Mouse (Mus musculus): ENCODE data around the gene Aqp7. TPM values are rescaled to one million over a fixed set of nuclear protein-coding genes. Genes with fewer than 3 reads are reported as not detected.
A peak's percentile ranks its signal among the peaks of the same experiment; 100 is the strongest.
"Not testable (repeated sequence)": the region's sequence is repeated elsewhere in the genome, so short reads cannot be mapped to it uniquely, and the experiment has no call there.

Gene Aqp7
- polyA plus RNA-seq, 1 experiment from 2014 or later = not detected

DNA sequence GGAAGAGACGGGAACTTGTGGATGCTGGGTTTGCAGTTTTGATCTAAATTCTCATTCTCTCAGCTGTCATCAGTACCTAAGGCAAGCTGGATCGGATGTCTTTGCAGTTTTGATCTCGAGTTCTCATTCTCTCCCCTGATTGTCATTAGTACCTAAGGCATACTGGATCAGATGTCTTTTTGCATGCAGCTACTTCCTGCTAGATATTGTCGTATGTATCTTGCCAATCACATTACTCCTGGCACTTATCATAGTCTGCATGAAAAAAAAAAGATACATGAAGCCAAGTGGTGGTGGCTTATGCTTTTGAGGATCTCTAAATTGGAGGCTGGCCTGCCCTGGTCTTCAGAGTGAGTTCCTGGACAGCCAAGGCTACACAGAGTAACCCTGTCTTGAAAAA lies 36.9 kb upstream of the Aqp7 start:
- Histone ChIP-seq H3K9ac (no peak overlapping the region), H3K27ac (no peak overlapping the region), H3K4me2 (replicated peaks) (no peak overlapping the region), H3K4me3 (no peak overlapping the region), H3K27me3 (no peaks in the 10 kb centered on the region), H3K9me3 (no peaks in the 10 kb centered on the region), H3K4me1 (no peaks in the 10 kb centered on the region), H3K36me3 (no peaks in the 10 kb centered on the region)
- ATAC-seq (ENCODE audit: insufficient number of reproducible peaks, insufficient read depth, low FRiP score, low TSS enrichment) = no peak
- 81% methylated on average over 4 of the region's 4 CpGs for WGBS

DNA sequence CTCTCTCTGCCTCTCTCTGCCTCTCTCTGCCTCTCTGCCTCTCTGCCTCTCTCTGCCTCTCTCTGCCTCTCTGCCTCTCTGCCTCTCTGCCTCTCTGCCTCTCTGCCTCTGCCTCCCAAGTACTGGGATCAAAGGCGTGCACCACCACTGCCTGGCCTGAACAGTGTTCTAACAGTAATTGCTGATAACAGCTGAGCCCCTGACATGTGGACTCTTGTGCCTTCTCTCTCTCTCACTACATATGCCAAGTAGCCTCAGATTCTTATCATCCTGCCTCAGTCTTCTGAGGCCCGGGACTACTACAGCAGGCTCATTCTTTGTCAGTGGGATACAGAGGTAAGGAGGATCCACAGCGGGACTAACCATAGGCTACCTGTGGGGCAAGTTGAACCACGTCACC lies 34.9 kb upstream of the Aqp7 start:
- 66% methylated on average over 4 of the region's 4 CpGs for WGBS
- not testable (repeated sequence) for H3K27ac ChIP-seq; H3K4me3 ChIP-seq; H3K9me3 ChIP-seq; H3K36me3 ChIP-seq; H3K27me3 ChIP-seq; H3K4me2 ChIP-seq (replicated peaks); ATAC-seq (ENCODE audit: insufficient number of reproducible peaks, insufficient read depth, low FRiP score, low TSS enrichment); H3K9ac ChIP-seq; H3K4me1 ChIP-seq

DNA sequence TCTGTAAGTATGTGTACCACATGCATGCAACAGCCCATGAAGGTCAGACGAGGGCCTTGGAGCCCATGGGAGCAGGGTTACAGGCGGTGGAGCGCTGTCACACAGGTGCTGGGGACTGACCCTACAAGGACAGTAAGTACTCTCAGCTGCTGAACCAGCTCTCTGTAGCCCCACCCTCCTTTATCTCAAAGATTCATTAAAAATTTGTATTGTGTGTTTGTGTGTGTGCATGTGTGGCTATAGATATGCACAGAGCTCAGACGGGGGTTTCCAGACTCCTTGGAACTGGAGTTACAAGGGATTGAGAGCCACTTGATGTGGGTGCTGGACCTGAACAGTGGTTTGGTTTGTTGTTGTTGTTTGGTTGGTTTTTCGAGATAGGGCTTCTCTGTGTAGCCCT lies 33.8 kb upstream of the Aqp7 start:
- Histone ChIP-seq H3K4me1 (no peaks in the 10 kb centered on the region), H3K9me3 (no peaks in the 10 kb centered on the region), H3K27ac (no peak overlapping the region), H3K27me3 (no peaks in the 10 kb centered on the region), H3K4me2 (replicated peaks) (no peak overlapping the region), H3K9ac (no peak overlapping the region), H3K4me3 (no peak overlapping the region), H3K36me3 (no peaks in the 10 kb centered on the region)
- no peak for ATAC-seq (ENCODE audit: insufficient number of reproducible peaks, insufficient read depth, low FRiP score, low TSS enrichment)
- WGBS = 81% methylated on average over 5 of the region's 5 CpGs

DNA sequence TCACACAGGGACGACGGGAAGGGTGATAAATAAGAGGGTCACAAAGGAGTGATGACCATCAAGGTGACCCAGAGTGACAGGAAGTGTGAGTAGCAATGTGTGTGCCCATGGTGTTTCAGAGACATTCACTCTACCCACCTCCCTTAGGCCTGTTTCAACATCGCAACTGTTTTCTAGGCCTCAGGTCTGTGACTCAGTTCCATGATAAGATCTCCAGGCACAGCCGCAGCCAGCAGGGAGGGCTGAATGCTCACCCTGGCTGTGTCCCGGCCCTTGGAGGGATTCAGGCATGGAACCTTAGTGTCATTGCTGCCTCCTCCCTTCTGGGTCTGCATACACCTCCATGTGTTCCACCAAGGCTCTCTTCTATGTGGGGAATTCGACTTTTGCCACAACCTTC lies 30.8 kb upstream of the Aqp7 start:
- H3K4me1 ChIP-seq = no peaks in the 10 kb centered on the region
- H3K4me2 ChIP-seq (replicated peaks) = no peak overlapping the region
- H3K27me3 ChIP-seq = no peaks in the 10 kb centered on the region
- H3K27ac ChIP-seq = no peak overlapping the region
- no peak overlapping the region for H3K4me3 ChIP-seq
- no peaks in the 10 kb centered on the region for H3K36me3 ChIP-seq
- H3K9ac ChIP-seq = no peak overlapping the region
- ATAC-seq (ENCODE audit: insufficient number of reproducible peaks, insufficient read depth, low FRiP score, low TSS enrichment) = no peak
- 70% methylated on average over 6 of the region's 6 CpGs for WGBS
- H3K9me3 ChIP-seq = no peaks in the 10 kb centered on the region

DNA sequence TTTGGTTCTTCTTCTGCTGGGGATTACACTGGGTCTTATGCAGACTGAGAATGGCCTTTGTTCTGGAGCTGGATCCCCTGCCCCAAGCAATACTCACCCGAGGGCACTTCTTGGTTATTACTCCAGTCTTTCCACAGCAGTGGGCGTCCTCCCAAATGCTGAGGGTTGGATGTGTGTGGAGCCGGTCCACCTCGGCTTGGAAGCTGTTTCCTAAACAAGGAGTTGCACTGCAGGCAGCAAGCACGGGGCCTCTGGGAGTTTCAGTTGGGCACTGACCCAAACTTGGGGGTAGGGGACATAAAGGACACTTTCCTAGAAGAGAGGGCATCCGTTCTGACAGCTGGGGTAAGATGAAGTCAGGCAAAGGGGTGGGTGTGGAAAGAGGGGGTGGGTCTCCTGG lies 26.5 kb upstream of the Aqp7 start:
- Histone ChIP-seq H3K4me1 (no peaks in the 10 kb centered on the region), H3K27me3 (no peaks in the 10 kb centered on the region), H3K4me2 (replicated peaks) (no peak overlapping the region), H3K9ac (no peak overlapping the region), H3K27ac (no peak overlapping the region), H3K9me3 (no peaks in the 10 kb centered on the region), H3K36me3 (no peaks in the 10 kb centered on the region), H3K4me3 (no peak overlapping the region)
- no peak for ATAC-seq (ENCODE audit: insufficient number of reproducible peaks, insufficient read depth, low FRiP score, low TSS enrichment)
- 73% methylated on average over 6 of the region's 6 CpGs for WGBS

DNA sequence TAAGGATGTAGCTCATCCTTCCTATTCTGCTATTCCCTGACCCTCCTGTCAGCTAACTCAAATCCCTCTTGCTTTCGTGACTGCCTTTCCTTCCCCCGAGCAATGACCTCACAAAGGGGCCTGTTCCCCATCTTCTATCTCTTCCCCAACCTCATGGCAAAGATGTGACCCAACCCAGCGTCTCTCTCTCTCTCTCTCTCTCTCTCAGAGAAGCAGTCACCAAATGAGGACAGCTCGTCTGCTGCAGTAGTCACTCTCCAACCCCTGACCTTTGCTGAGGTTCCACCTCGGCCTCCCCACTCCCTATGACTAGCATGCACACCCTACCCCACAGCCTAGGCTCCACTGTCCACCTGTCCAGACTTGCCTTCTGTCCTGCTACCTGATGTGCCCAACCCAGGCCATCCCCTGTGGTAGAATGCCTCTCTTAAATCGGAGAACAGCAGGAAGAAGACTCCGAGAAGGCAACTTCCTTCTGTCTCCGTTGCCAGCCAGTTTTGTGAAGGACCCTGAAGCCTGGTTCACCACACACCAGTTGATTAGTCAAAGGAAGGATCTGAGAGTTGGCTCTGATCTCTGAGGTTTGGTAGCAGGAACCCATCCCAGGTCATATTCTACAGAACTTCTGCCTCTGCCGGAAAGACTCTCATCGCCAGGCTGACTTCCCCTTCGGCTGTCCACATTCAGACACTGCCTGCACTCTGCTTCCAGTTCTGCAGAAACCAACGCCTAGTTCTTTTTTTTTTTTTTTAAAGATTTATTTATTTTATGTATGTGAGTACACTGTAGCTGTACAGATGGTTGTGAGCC lies 25.3 kb upstream of the Aqp7 start:
- no peak overlapping the region for H3K4me2 ChIP-seq (replicated peaks)
- 79% methylated on average over 12 of the region's 12 CpGs for WGBS

DNA sequence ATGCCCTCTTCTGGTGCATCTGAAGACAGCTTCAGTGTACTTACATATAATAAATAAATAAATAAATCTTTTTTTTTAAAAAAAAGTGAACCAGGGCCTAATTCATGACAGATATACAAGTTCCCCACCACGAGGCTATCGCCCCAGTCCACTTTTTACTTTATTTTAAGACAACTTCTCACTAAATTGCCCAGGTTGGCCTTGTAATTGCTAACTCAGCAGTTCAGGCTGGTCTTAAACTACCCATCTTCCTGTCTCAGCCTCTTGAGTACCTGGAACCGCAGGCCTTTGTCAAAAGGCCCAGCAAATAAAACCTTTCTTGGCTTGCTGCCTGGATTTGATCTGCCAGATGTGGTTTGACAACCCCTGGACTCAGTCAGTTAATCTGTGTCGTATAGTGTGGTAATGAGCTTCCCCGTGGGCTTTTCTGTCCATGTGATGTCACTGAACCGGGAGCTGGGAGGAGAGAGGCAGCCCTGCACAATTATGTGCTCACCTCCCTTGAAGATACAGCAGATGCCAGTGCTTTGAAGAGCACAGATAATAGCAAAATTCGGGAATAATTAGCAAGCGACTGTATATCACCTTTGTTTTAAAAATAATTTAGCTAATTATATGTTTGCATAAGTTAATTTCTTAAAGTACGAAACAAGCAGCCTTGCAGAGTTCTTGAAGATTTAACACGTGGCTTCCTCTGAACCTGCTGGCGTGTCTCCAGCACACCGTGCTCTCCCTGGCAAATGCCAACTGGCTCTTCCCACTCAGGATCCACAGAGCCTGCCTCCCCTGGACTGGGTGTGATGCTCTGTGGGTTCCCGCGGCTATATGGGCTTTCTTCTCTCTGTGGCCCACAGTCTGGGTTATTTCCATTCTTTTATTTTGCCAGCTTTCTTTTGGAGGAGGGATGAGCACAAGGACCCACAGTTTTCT lies 23.8 kb upstream of the Aqp7 start:
- WGBS = 69% methylated on average over 14 of the region's 14 CpGs
- H3K4me1 ChIP-seq = no peaks in the 10 kb centered on the region
- H3K9ac ChIP-seq = no peak overlapping the region
- no peaks in the 10 kb centered on the region for H3K9me3 ChIP-seq
- no peaks in the 10 kb centered on the region for H3K36me3 ChIP-seq
- no peak overlapping the region for H3K4me2 ChIP-seq (replicated peaks)
- no peak overlapping the region for H3K27ac ChIP-seq
- ATAC-seq (ENCODE audit: insufficient number of reproducible peaks, insufficient read depth, low FRiP score, low TSS enrichment) = no peak
- no peaks in the 10 kb centered on the region for H3K27me3 ChIP-seq
- H3K4me3 ChIP-seq = no peak overlapping the region

More for the DNA sequence above, 25.3 kb upstream of the Aqp7 start:
- Histone ChIP-seq H3K4me1 (no peaks in the 10 kb centered on the region), H3K9ac (no peak overlapping the region), H3K36me3 (no peaks in the 10 kb centered on the region), H3K27ac (no peak overlapping the region), H3K4me3 (no peak overlapping the region), H3K9me3 (no peaks in the 10 kb centered on the region), H3K27me3 (no peaks in the 10 kb centered on the region)
- ATAC-seq (ENCODE audit: insufficient number of reproducible peaks, insufficient read depth, low FRiP score, low TSS enrichment) = no peak

DNA sequence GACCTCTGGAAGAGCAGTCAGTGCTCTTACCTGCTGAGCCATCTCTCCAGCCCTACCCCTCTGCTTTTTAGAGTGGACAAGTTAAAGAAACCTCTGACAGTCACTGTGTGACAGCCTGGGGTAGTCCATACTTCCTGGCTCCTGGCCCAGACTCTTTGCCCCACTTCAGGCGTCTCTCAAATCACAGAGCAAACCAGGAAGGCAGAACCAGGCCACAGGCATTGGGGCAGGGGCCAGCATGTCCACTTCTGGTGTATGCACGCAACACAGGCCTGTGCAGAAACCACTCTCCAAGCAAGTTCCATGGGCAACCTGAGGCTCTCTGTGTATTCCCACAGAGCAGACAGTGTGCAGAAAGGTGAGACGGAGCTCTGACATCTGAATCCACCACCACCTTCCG lies 17.3 kb upstream of the Aqp7 start:
- H3K4me3 ChIP-seq = no peak overlapping the region
- H3K9me3 ChIP-seq = no peaks in the 10 kb centered on the region
- H3K4me2 ChIP-seq (replicated peaks) = no peak overlapping the region
- ATAC-seq (ENCODE audit: insufficient number of reproducible peaks, insufficient read depth, low FRiP score, low TSS enrichment) = no peak
- 0 out of 2 replicates have a peak, but pooled peaks cover 6% of the 10 kb centered on the region for H3K4me1 ChIP-seq
- no peak overlapping the region for H3K27ac ChIP-seq
- no peaks in the 10 kb centered on the region for H3K36me3 ChIP-seq
- 86% methylated on average over 4 of the region's 4 CpGs for WGBS
- 0 out of 2 replicates have a peak, but pooled peaks cover 3% of the 10 kb centered on the region for H3K27me3 ChIP-seq
- no peak overlapping the region for H3K9ac ChIP-seq

DNA sequence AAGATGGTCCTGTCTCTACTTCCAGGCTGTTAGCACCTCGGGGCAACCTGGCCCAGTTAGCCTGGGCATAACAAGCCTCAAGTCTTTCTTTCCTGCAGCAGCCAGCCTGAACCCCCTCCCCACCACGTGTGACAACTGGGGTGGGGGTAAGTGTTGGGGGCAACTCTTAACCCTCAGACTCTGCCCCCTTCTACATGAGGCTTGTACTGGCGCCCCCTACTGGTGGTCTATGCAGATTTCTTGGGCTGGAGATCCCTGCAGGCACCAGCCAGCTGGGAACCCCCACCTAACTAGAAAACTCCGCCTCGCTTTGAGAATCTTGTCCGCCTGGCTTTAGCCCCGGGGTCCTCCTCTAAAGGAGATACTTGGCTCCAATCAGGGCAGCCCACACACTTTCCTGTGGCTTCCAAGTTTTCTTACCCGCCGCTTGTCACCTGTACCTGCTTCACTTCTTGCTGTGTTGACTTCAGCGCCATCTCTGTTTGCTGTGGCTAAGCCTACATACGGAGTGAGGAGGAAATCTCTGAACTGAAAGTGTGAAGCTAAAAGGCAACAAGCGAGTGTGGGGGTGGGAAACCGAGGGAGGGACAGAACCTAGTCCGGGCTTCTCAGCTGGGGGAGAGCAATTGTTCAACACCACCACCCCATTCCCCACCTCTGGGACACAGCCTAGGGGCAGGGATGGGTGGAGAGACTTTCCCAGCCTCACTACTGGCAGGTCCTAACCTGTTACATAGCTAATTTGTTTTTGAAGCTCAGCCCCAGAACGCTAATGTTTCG lies 16.1 kb upstream of the Aqp7 start:
- Histone ChIP-seq H3K4me2 (replicated peaks) (peak overlapping the region; percentile 32), H3K27me3 (0 out of 2 replicates have a peak, but pooled peaks cover 3% of the 10 kb centered on the region), H3K9ac (no peak overlapping the region), H3K27ac (0 out of 2 replicates have a peak overlapping the region, but pooled peaks have one; percentile 50), H3K4me1 (0 out of 2 replicates have a peak, but pooled peaks cover 6% of the 10 kb centered on the region), H3K36me3 (no peaks in the 10 kb centered on the region), H3K9me3 (no peaks in the 10 kb centered on the region), H3K4me3 (no peak overlapping the region)
- WGBS = 17% methylated on average over 16 of the region's 16 CpGs
- ATAC-seq (ENCODE audit: insufficient number of reproducible peaks, insufficient read depth, low FRiP score, low TSS enrichment) = 0 out of 2 replicates have a peak, but pooled peaks have one; percentile 47

DNA sequence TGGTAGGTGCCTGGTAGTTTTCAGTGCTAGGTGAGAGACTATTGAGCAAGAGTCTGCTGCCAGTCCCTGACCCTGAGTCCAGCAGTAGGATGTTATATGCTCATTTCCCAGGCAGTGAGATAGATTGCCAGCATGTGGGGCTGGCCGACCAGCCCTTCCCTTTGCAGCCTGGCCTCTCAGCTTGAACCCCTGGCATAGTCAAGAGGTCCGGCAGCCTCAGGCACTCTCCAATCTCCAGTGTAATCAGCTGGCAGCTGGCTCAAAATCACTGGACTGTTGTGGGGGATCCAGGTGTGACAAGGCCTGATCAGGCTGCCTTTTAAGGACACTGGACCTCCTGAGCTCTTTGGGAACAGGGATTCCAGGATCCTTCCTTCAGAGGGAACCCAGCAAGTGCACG lies 15.4 kb upstream of the Aqp7 start:
- ATAC-seq (ENCODE audit: insufficient number of reproducible peaks, insufficient read depth, low FRiP score, low TSS enrichment) = no peak
- Histone ChIP-seq H3K9me3 (no peaks in the 10 kb centered on the region), H3K4me1 (0 out of 2 replicates have a peak, but pooled peaks cover 6% of the 10 kb centered on the region), H3K9ac (no peak overlapping the region), H3K27ac (no peak overlapping the region), H3K4me3 (no peak overlapping the region), H3K36me3 (no peaks in the 10 kb centered on the region), H3K27me3 (0 out of 2 replicates have a peak, but pooled peaks cover 3% of the 10 kb centered on the region), H3K4me2 (replicated peaks) (no peak overlapping the region)
- WGBS = 43% methylated on average over 3 of the region's 3 CpGs

DNA sequence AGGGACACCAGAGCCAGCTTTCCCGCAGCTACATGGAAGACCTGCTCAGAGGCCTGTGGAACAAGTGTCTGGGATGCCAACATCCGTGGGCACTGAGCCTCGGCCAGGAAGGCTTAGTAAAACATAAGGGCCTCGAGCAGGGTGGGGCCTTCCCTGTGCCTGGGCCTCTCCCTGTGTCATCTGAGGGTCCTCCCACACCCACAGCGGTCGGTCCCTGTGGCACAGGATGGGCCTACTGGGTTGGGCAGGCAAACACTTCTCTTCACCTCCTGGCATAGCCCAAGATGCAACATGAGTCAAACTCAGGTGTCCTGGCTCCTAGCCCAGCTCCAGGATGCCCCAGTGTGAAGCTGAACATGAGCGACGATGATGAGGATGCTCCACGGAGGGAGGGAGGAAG lies 9.4 kb upstream of the Aqp7 start:
- no peak overlapping the region for H3K27ac ChIP-seq
- no peaks in the 10 kb centered on the region for H3K36me3 ChIP-seq
- no peak overlapping the region for H3K4me2 ChIP-seq (replicated peaks)
- H3K9me3 ChIP-seq = no peaks in the 10 kb centered on the region
- ATAC-seq (ENCODE audit: insufficient number of reproducible peaks, insufficient read depth, low FRiP score, low TSS enrichment) = no peak
- H3K27me3 ChIP-seq = no peaks in the 10 kb centered on the region
- no peak overlapping the region for H3K9ac ChIP-seq
- H3K4me1 ChIP-seq = peaks cover 9% of the 10 kb centered on the region; the same call in 1 of the 2 replicates
- H3K4me3 ChIP-seq = no peak overlapping the region
- WGBS = 63% methylated on average over 6 of the region's 9 CpGs
